Mouse (Mus musculus) heart, postnatal 0 days (tissue): ENCODE data around the gene Lgals7. TPM values are rescaled to one million over a fixed set of nuclear protein-coding genes. Genes with fewer than 3 reads are reported as not detected.

ENCODE experiments used
- ATAC-seq: fragments of 200-750 bp; cut with Nextera tagmentation; 2 replicates; pipeline ENCODE4 v1.8.0; 2017; ENCODE audit warnings: low read depth, moderate number of reproducible peaks, moderate library complexity; ENCODE audit not compliant: insufficient read depth
- DNase-seq: peaks from one replicate; pipeline ENCODE4 v3.0.0-alpha.2; 2016; ENCODE audit warnings: low spot score
- H3K27ac ChIP-seq: fragments of 300-500 bp; sonication (generic); 2 replicates; pipeline ENCODE4 v1.5.1; 2014; ENCODE audit warnings: low read depth, mild to moderate bottlenecking
- H3K27me3 ChIP-seq: fragments of 300-500 bp; sonication (generic); 2 replicates; pipeline ENCODE4 v1.6.1; 2014; ENCODE audit warnings: low read length, mixed read lengths; ENCODE audit not compliant: control insufficient read depth, insufficient read depth
- H3K36me3 ChIP-seq: fragments of 300-500 bp; sonication (generic); replicated peaks from 2 replicates; pipeline ENCODE4 v1.6.1; 2014; ENCODE audit warnings: low read length, mixed read lengths; ENCODE audit not compliant: control insufficient read depth, insufficient read depth
- H3K4me1 ChIP-seq: fragments of 300-500 bp; sonication (generic); 2 replicates; pipeline ENCODE4 v1.6.1; 2014; ENCODE audit warnings: antibody characterized with exemption; ENCODE audit not compliant: control insufficient read depth, insufficient read depth
- H3K4me2 ChIP-seq: fragments of 300-500 bp; sonication (generic); 2 replicates; pipeline ENCODE4 v1.6.1; 2014; ENCODE audit warnings: low read depth, mild to moderate bottlenecking, low read length, moderate library complexity
- H3K4me3 ChIP-seq: fragments of 300-500 bp; sonication (generic); 2 replicates; pipeline ENCODE4 v1.5.1; 2014; ENCODE audit warnings: low read depth, low read length
- H3K9ac ChIP-seq: fragments of 300-500 bp; sonication (generic); replicated peaks from 2 replicates; pipeline ENCODE4 v1.6.1; 2014; ENCODE audit warnings: low read depth, low read length, mixed read lengths
- H3K9me3 ChIP-seq: fragments of 300-500 bp; sonication (generic); replicated peaks from 2 replicates; pipeline ENCODE4 v1.6.1; 2016; ENCODE audit warnings: low read length; ENCODE audit not compliant: control insufficient read depth
- CTCF ChIP-seq: IDR thresholded peaks from 2 replicates; pipeline ENCODE4 v1.5.1; 2016; ENCODE audit warnings: antibody characterized with exemption, control low read depth, low read depth
- EP300 ChIP-seq: IDR thresholded peaks from 2 replicates; pipeline ENCODE4 v1.6.1; 2016; ENCODE audit warnings: antibody characterized with exemption, low read depth
- WGBS: fragments of 180-500 bp; shearing (Covaris S2); extraction: QIAGEN DNeasy Blood & Tissue Kit; methylation state at CpG from one replicate; pipeline ENCODE4 v1.1.7; 2014; 5-methylcytosine and 5-hydroxymethylcytosine counted together
- polyA plus RNA-seq: library from polyadenylated mRNA; unstranded; fragments of >200 nt; fragmentation: Nextera tagmentation; extraction: Ambion mirVana; gene quantifications from 2 replicates; pipeline ENCODE4 v1.2.1, GENCODE M21; 2015
- total RNA-seq: library from RNA; depleted of rRNA; stranded (reverse); fragments of >200 nt; gene quantifications from 2 replicates; pipeline ENCODE4 v1.2.3, GENCODE M21; 2014; ENCODE audit warnings: low replicate concordance; rRNA removed

The Lgals7 gene
- total RNA-seq: 5.0 TPM in 1 of 2 replicates, not detected in the other
- polyA plus RNA-seq: 2.2 and 3.9 TPM in 2 replicates

GRCm38 (mm10) chr7:28863540-28863939 lies at the start of gene Lgals7:
Gene Lgals7 (plus strand): TSS chr7:28863853.
- ATAC-seq: no peak
- Histone ChIP-seq H3K27me3 (no peaks in the 10 kb centered on the region), H3K4me3 (no peak within 1 kb of the TSS), H3K9me3 (peaks cover 4% of the 10 kb centered on the region; the same call in 1 of the 2 replicates), H3K36me3 (no peaks in the 10 kb centered on the region), H3K4me2 (no peak within 1 kb of the TSS), H3K4me1 (peaks cover 9% of the 10 kb centered on the region; the same call in 1 of the 2 replicates), H3K9ac (no peak within 1 kb of the TSS), H3K27ac (no peak within 1 kb of the TSS)
- no peak for DNase-seq
- 72% methylated on average over 6 of the region's 6 CpGs for WGBS
- TF ChIP-seq CTCF: no peak
- TF ChIP-seq EP300: no peak

DNA sequence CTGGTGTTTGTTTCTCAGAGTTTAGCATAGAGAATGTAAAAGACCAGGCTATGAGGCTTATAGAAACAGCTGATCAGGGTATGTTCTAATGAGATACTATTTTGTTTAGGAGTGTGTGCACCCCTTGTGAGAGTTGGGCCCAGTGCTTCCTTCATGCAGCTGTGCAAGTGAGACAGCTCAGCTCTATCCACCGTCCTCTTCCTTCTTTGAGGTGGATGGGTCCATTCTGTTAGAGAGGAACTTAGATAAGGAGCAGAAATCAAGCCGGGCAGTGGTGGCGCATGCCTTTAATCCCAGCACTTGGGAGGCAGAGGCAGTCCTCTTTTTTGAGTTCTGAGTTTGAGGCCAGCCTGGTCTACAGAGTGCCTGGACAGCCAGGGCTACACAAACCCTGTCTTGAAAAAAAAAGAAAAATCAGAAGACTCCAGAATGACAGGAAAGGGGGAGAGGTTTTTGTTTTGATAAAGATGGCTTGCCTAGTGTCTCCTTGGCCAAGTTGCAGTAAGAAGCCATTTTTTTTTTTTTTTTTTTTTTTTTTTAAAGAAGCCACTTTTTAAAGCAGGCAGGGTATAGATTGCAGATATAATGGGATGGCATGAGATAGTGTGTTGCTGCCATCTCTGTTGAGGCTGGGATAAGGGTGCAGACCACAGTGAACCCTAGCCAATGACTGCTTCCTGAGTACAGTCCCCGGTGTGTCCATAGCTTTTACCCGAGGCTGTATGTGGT lies 49.2 kb upstream of the Lgals7 start:
- no peak overlapping the region for H3K4me3 ChIP-seq
- H3K4me2 ChIP-seq: no peak overlapping the region
- peaks cover 18% of the 10 kb centered on the region for H3K4me1 ChIP-seq
- H3K27ac ChIP-seq: no peak overlapping the region
- peaks cover 75% of the 10 kb centered on the region for H3K36me3 ChIP-seq
- ATAC-seq (no peak), DNase-seq (no peak)
- no peaks in the 10 kb centered on the region for H3K9me3 ChIP-seq
- no peaks in the 10 kb centered on the region for H3K27me3 ChIP-seq
- 49% methylated on average over 5 of the region's 5 CpGs for WGBS
- H3K9ac ChIP-seq: no peak overlapping the region
- no peak for TF ChIP-seq EP300
- TF ChIP-seq CTCF: no peak

DNA sequence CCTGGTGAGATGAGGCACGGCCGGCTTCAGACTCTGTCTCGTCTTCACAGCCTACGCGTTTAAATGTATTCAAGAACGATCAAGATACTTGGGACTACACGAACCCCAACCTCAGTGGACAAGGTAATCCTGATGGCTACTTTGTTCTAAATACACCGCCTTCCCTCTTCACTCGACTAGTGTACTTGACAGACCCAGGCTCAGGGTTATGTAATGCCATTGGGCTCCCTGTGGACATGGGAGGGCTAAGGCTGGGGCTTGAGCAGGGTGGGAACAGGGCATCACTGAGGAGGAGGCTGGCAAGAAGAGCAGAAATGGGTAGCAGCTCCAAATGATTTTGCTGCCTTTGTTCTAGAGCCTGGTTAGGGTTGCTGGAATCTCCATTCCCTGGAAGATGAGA lies 48.4 kb upstream of the Lgals7 start:
- no peak overlapping the region for H3K9ac ChIP-seq
- peaks cover 26% of the 10 kb centered on the region for H3K4me1 ChIP-seq
- no peaks in the 10 kb centered on the region for H3K27me3 ChIP-seq
- H3K4me3 ChIP-seq: no peak overlapping the region
- TF ChIP-seq CTCF (no peak), EP300 (no peak)
- H3K36me3 ChIP-seq: peaks cover 83% of the 10 kb centered on the region
- DNase-seq (no peak), ATAC-seq (no peak)
- WGBS: 79% methylated on average over 9 of the region's 9 CpGs
- H3K27ac ChIP-seq: no peak overlapping the region
- no peak overlapping the region for H3K4me2 ChIP-seq
- H3K9me3 ChIP-seq: no peaks in the 10 kb centered on the region

- ATAC-seq: no peak
Observed at GRCm38 (mm10) chr7:28816201-28816600, 47.5 kb upstream of the Lgals7 start.

DNA sequence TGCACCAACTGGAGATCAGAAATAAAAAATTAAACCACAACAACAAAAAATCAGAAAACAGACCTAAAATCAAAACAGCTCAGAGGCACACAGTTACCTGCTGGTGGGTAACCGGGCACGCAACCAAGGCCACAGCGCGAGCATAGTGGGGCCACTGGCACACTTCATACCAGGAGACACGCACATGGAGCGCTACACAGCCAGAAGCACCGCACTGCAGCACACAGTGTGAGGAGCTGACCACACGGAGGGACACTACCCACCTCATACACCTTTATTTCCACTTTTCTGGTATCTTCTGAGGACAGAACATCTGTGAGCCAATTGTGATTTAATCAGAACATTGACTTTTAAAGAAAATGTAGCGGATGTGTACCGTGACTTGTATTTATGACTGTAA lies 46.7 kb upstream of the Lgals7 start:
- no peaks in the 10 kb centered on the region for H3K9me3 ChIP-seq
- ATAC-seq: no peak
- WGBS: 89% methylated on average over 10 of the region's 10 CpGs
- H3K4me1 ChIP-seq: peaks cover 31% of the 10 kb centered on the region
- no peak overlapping the region; the same call in 1 of the 2 replicates for H3K27ac ChIP-seq
- peaks cover 99% of the 10 kb centered on the region for H3K36me3 ChIP-seq
- DNase-seq: no peak
- H3K27me3 ChIP-seq: no peaks in the 10 kb centered on the region
- no peak overlapping the region for H3K9ac ChIP-seq
- TF ChIP-seq EP300: no peak
- no peak for TF ChIP-seq CTCF
- no peak overlapping the region for H3K4me3 ChIP-seq
- H3K4me2 ChIP-seq: no peak overlapping the region

More at GRCm38 (mm10) chr7:28816201-28816600, 47.5 kb upstream of the Lgals7 start:
- TF ChIP-seq EP300: no peak
- TF ChIP-seq CTCF: no peak
- Histone ChIP-seq H3K27ac (peak overlapping the region; percentile 31), H3K4me3 (no peak overlapping the region), H3K9ac (no peak overlapping the region), H3K4me1 (peaks cover 32% of the 10 kb centered on the region), H3K4me2 (no peak overlapping the region), H3K27me3 (no peaks in the 10 kb centered on the region), H3K9me3 (no peaks in the 10 kb centered on the region), H3K36me3 (peaks cover 93% of the 10 kb centered on the region)
- no peak for DNase-seq
- 73% methylated on average over 9 of the region's 9 CpGs for WGBS

- no peak for DNase-seq
- Histone ChIP-seq H3K9ac (no peak overlapping the region), H3K9me3 (no peaks in the 10 kb centered on the region), H3K36me3 (peaks cover 99% of the 10 kb centered on the region), H3K27ac (peak overlapping the region; percentile 39; the same call in 1 of the 2 replicates), H3K4me1 (peaks cover 25% of the 10 kb centered on the region), H3K4me2 (no peak overlapping the region), H3K27me3 (no peaks in the 10 kb centered on the region), H3K4me3 (no peak overlapping the region)
- ATAC-seq: no peak
- no peak for TF ChIP-seq EP300
- no peak for TF ChIP-seq CTCF
- 52% methylated on average over 6 of the region's 6 CpGs for WGBS
Observed at GRCm38 (mm10) chr7:28817524-28817923, 46.1 kb upstream of the Lgals7 start.
